Mouse (Mus musculus) layer of hippocampus, postnatal 10 days (tissue): ENCODE results near the gene Rbfox2. TPM values are rescaled to one million over a fixed set of nuclear protein-coding genes. Genes with fewer than 3 reads are reported as not detected.

ENCODE experiments used
- DNase-seq, 2 experiments: peaks; one replicate each; pipeline ENCODE4 v3.0.0; 2021; ENCODE audit warnings: low spot score in 2 of 2
- total RNA-seq, 2 experiments: library from RNA; stranded (reverse); gene quantifications; 2 replicates each; pipeline ENCODE4 v1.2.3; 2021

Gene Rbfox2
- total RNA-seq, 2 experiments from 2014 or later: 232 to 253 TPM

DNA sequence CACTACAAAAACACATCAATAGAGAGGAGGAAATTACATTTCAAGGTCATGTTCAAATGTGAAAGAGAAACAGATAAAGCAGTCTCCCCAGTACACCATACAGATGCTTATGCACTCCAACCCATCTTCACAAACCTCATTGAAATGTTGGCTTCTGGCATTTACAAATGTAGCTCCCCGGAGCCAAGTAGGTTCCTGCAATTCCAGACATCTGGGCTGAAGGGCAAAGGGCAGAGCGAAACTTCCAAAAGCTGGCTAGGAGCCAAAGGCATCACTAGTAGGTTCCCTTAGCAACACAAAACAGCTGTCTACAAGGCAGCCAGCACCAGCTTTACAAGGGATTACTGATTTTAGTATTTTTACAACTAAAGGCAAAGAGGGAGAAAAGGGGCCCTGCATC lies 104.6 kb downstream of the Rbfox2 start:
- no peak for DNase-seq

- no peak for DNase-seq
These were observed 110.0 kb downstream of the Rbfox2 start for GRCm38 (mm10) chr15:77196827-77197226.

GRCm38 (mm10) chr15:77196001-77196400 lies 110.8 kb downstream of the Rbfox2 start:
- DNase-seq: no peak

- no peak for DNase-seq
These were observed 114.5 kb downstream of the Rbfox2 start for GRCm38 (mm10) chr15:77192154-77192935.

DNA sequence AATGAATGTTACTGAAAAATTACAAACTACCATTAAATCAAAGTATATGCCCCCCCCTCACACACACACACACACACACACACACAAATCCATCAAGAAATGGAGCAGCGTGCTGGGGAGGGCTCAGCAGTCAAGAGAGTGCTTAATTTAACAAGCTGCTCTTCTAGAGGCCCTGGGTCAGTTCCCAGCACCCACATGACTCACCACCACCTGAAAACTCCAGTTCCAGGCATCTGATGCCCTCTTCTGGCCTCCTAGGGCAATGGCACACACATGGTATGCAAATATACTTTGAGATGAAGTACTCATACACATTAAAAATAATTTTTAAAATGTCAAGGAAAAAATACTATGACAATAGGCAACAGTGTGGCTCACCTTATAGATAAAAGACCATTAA lies 120.7 kb downstream of the Rbfox2 start:
- DNase-seq: no peak

DNA sequence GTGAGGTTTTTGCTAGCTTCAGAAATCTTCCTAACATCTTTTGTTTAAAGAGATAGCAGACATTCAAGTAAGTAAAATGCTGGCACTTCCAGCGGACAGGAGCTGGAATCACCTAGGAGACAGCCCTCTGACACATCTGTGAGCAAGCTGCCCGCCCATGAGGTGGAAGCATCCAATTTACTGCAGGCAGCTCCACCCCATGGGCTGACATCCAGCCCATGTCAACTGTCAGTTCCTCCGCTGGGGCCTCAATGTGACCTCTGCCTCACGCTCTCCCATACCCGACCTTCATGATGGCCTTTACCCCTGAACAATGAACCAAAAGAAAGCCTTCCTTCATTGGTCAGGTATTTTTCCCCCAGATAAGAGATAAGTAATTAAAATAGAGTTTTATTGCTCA lies 121.2 kb downstream of the Rbfox2 start:
- DNase-seq: no peak

GRCm38 (mm10) chr15:77182800-77183199 lies 124.0 kb downstream of the Rbfox2 start:
- no peak for DNase-seq

DNA sequence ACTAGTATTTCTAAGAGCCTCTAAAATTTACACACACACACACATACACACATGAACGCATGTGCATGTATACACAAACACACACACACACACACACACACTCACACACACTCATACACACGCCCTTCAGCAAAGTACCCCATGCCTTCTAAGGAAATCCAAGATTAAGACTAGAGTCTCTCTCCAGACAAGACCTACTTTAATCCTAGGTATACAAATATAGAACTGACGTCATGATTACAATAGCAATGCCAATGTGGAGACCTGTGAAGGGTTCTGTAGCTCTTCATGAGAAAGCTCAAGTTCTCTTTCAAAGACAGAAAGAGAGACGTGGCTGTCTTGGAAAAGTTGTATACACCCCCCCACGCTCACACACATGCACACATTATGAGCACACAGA lies 132.8 kb downstream of the Rbfox2 start:
- no peak for DNase-seq

GRCm38 (mm10) chr15:77172414-77172813 lies 134.4 kb downstream of the Rbfox2 start:
- DNase-seq: no peak

GRCm38 (mm10) chr15:77168781-77169180 lies 138.0 kb downstream of the Rbfox2 start:
- DNase-seq: no peak

GRCm38 (mm10) chr15:77166225-77166732 lies 140.5 kb downstream of the Rbfox2 start:
- DNase-seq: no peak

DNA sequence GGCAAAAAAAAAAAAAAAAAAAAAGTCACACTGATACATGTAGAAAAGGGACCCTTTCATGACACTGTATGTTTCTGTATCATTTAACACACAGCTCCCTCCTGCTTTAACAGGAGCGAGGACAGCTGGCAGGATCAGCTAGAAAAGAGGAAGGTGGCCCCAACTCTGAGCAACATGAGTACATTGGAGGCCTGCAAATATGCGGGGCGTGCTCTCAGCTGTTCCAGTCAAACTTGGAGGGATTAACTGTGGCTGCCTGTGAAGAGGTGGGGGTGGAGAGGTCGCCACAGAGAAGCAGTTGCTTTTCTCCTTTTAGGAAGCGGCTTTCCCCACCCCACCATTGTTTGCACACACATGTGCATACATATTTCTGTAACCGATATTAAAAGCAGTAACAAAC lies 143.5 kb downstream of the Rbfox2 start:
- no peak for DNase-seq

DNA sequence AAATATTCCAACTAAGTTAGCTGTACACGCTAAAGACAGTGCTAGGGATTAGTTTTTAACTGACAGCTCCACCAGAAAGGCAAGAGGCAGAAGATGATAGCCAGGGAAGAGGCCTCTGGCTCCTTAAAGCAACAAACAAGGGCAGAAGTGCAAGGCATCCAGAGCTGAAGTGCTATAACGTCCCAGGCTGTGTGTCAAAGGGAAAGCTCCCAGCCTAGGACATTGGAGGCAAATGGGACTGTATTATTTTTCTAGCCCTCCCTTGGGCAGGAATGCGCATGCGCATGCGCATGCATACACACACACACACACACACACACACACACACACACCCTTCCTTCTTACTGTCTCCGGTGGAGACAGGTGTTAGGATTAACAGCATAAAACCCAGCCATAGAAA lies 143.9 kb downstream of the Rbfox2 start:
- no peak for DNase-seq

GRCm38 (mm10) chr15:77161382-77161781 lies 145.4 kb downstream of the Rbfox2 start:
- no peak for DNase-seq

DNA sequence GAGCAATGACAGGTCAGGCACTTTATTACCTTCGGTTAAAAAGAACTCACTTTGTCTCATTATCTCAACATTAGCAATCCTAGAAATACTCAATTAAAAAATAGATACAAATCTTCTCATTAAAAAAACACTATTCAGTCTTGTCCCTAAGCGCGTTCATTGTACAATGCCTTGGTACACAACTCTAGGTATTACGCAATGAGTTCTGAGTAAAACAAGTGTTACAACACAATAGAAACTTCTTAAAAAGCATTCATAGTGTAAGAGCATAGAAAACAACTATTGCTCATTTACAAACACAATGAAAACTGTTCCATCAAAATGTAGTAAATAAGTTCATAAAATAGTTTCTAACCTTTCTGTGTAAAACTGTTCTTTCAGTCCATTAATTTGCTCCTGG lies 146.0 kb downstream of the Rbfox2 start:
- DNase-seq: no peak

- DNase-seq: peak; percentile 36 to 60
These were observed 150.3 kb downstream of the Rbfox2 start for GRCm38 (mm10) chr15:77156525-77156924.

GRCm38 (mm10) chr15:77154248-77154785 lies 152.5 kb downstream of the Rbfox2 start:
- no peak for DNase-seq

DNA sequence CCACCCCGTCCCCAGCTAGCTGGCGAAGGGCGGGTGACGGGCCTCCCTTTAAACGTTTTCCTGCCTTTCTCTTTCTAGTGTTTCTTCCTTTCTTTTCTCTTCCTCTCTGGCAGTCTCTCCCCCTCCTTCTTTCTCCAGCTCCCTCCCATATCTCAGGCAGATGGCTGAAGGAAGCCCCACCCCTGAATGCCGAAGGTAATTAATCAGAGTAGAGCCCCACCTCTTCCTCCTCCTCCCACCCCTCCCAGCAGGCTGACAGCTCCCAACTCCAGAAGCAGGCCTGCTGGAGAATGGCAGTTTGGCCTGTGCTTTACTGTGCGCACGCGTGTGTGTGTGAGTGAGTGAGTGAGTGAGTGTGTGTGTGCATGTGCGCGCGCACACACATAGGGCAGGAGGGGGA lies 153.2 kb downstream of the Rbfox2 start:
- peak; percentile 59 to 70 for DNase-seq

DNA sequence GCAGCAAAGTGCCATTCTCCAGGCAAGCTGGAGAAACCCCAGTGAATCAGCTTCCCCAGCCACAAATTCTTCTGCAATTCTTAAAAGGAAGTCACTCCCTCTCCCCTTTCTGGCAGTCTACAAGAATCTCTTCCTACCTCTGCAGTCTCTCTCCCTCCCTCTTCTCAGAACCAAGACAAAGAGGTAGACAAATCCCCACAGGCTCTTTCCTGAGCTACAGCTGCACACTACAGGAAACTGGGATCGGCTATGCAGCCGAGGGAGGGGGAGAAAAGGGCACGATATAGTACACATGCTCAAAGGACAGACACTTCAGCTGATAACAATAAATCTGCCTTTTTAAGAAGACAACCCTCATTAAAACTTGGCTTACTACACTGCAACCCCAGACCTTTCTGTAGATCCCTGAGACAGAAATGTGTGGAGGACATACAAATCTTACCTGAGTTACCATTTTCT lies 153.7 kb downstream of the Rbfox2 start:
- no peak for DNase-seq

- peak; percentile 33 to 46 for DNase-seq
These were observed 154.3 kb downstream of the Rbfox2 start for GRCm38 (mm10) chr15:77152336-77153087.

GRCm38 (mm10) chr15:77151816-77152215 lies 155.0 kb downstream of the Rbfox2 start:
- no peak for DNase-seq

GRCm38 (mm10) chr15:77151178-77151577 lies 155.6 kb downstream of the Rbfox2 start:
- DNase-seq: no peak
